Mouse (Mus musculus) urinary bladder, adult 18-20 months (tissue): ENCODE results near the gene Utrn.

Source experiments
- DNase-seq, 2 experiments: peaks; one replicate each; pipeline ENCODE4 v3.0.0; 2022; ENCODE audit warnings: low spot score in 2 of 2, mixed read lengths in 2 of 2

The Utrn gene

GRCm38 (mm10) chr10:12593071-12593470 lies 276.1 kb downstream of the Utrn start:
- no peak for DNase-seq

- DNase-seq, result no peak
Observed at GRCm38 (mm10) chr10:12591946-12592345, 277.2 kb downstream of the Utrn start.

- DNase-seq, result no peak
Observed at GRCm38 (mm10) chr10:12588051-12588450, 281.1 kb downstream of the Utrn start.

GRCm38 (mm10) chr10:12587318-12587717 lies 281.8 kb downstream of the Utrn start:
- DNase-seq, result no peak

- no peak for DNase-seq
Observed at GRCm38 (mm10) chr10:12586825-12587224, 282.3 kb downstream of the Utrn start.

- DNase-seq, result no peak
Observed at GRCm38 (mm10) chr10:12586200-12586599, 283.0 kb downstream of the Utrn start.

GRCm38 (mm10) chr10:12583473-12583872 lies 285.7 kb downstream of the Utrn start:
- DNase-seq, result no peak

GRCm38 (mm10) chr10:12579048-12579447 lies 290.1 kb downstream of the Utrn start:
- DNase-seq, result peak in 1 of 2 experiments; percentile 2

GRCm38 (mm10) chr10:12575849-12576435 lies 293.2 kb downstream of the Utrn start:
- no peak for DNase-seq

- no peak for DNase-seq
Observed at GRCm38 (mm10) chr10:12574760-12575159, 294.4 kb downstream of the Utrn start.

GRCm38 (mm10) chr10:12573601-12574000 lies 295.6 kb downstream of the Utrn start:
- no peak for DNase-seq

GRCm38 (mm10) chr10:12572759-12573158 lies 296.4 kb downstream of the Utrn start:
- DNase-seq, result no peak

GRCm38 (mm10) chr10:12564425-12564824 lies 304.7 kb downstream of the Utrn start:
- no peak for DNase-seq

- no peak for DNase-seq
Observed at GRCm38 (mm10) chr10:12558810-12559209, 310.4 kb downstream of the Utrn start.

- DNase-seq, result no peak
Observed at GRCm38 (mm10) chr10:12554090-12554718, 315.0 kb downstream of the Utrn start.

- DNase-seq, result no peak
Observed at GRCm38 (mm10) chr10:12552890-12553278, 316.3 kb downstream of the Utrn start.

- DNase-seq, result no peak
Observed at GRCm38 (mm10) chr10:12552196-12552889, 316.8 kb downstream of the Utrn start.

- DNase-seq, result no peak
Observed at GRCm38 (mm10) chr10:12551735-12552134, 317.4 kb downstream of the Utrn start.

- no peak for DNase-seq
Observed at GRCm38 (mm10) chr10:12549945-12550540, 319.1 kb downstream of the Utrn start.

GRCm38 (mm10) chr10:12549261-12549660 lies 319.9 kb downstream of the Utrn start:
- no peak for DNase-seq

- no peak for DNase-seq
Observed at GRCm38 (mm10) chr10:12548616-12549084, 320.5 kb downstream of the Utrn start.

GRCm38 (mm10) chr10:12547037-12547625 lies 322.0 kb downstream of the Utrn start:
- no peak for DNase-seq
